Mouse (Mus musculus) bone marrow macrophage, adult 2 months (primary cell): Measurements from ENCODE around the gene Epsti1. TPM values are rescaled to one million over a fixed set of nuclear protein-coding genes. Genes with fewer than 3 reads are reported as not detected.
"Not testable (repeated sequence)": the region's sequence is repeated elsewhere in the genome, so short reads cannot be mapped to it uniquely, and the experiment has no call there.

Experiments used
- H3K27ac ChIP-seq: 2 replicates; pipeline ENCODE4 v1.5.1; 2012; ENCODE audit warnings: low read depth, low read length; ENCODE audit not compliant: insufficient read depth
- H3K4me1 ChIP-seq: 2 replicates; pipeline ENCODE4 v1.6.1; 2012; ENCODE audit warnings: low read length; ENCODE audit not compliant: control insufficient read depth, insufficient read depth
- H3K4me3 ChIP-seq: 2 replicates; pipeline ENCODE4 v1.5.1; 2012; ENCODE audit warnings: mild to moderate bottlenecking, low read length, moderate library complexity; ENCODE audit not compliant: insufficient read depth
- CTCF ChIP-seq: IDR thresholded peaks from 2 replicates; pipeline ENCODE4 v1.5.1; 2012; ENCODE audit warnings: low read depth, mild to moderate bottlenecking, low read length, moderate library complexity
- POLR2A ChIP-seq: IDR thresholded peaks from 2 replicates; pipeline ENCODE4 v1.6.1; 2012; ENCODE audit warnings: mild to moderate bottlenecking, low read depth, low read length, borderline replicate concordance
- polyA plus RNA-seq: library from polyadenylated mRNA; stranded (reverse); fragments of >200 nt; gene quantifications from 2 replicates; pipeline ENCODE4 v1.2.4, GENCODE M21; 2012; ENCODE audit not compliant: missing spikeins, insufficient read depth, insufficient read length

Gene Epsti1
- polyA plus RNA-seq, 1 experiment = 132 TPM

- H3K27ac ChIP-seq = peak overlapping the region; percentile 68
- peaks cover 41% of the 10 kb centered on the region for H3K4me1 ChIP-seq
- H3K4me3 ChIP-seq = no peak overlapping the region
- no peak for TF ChIP-seq CTCF
- no peak for TF ChIP-seq POLR2A
Observed at GRCm38 (mm10) chr14:77876199-77876598, 27.8 kb upstream of the Epsti1 start.

GRCm38 (mm10) chr14:77877876-77878275, 26.2 kb upstream of the Epsti1 start:
- H3K27ac ChIP-seq = peak overlapping the region; percentile 82

GRCm38 (mm10) chr14:77881998-77882397, 22.0 kb upstream of the Epsti1 start:
- H3K4me3 ChIP-seq = no peak overlapping the region
- peaks cover 24% of the 10 kb centered on the region for H3K4me1 ChIP-seq
- H3K27ac ChIP-seq = no peak overlapping the region
- no peak for TF ChIP-seq POLR2A
- no peak for TF ChIP-seq CTCF

More at GRCm38 (mm10) chr14:77877876-77878275, 26.2 kb upstream of the Epsti1 start:
- peaks cover 37% of the 10 kb centered on the region for H3K4me1 ChIP-seq
- not testable (repeated sequence) for H3K4me3 ChIP-seq

- TF ChIP-seq CTCF = no peak
- no peak for TF ChIP-seq POLR2A
- H3K27ac ChIP-seq = no peak overlapping the region
Observed at GRCm38 (mm10) chr14:77882669-77883068, 21.4 kb upstream of the Epsti1 start.

GRCm38 (mm10) chr14:77886376-77886775, 17.7 kb upstream of the Epsti1 start:
- TF ChIP-seq CTCF = no peak
- no peak for TF ChIP-seq POLR2A
- Histone ChIP-seq H3K4me3 (no peak overlapping the region), H3K4me1 (peaks cover 9% of the 10 kb centered on the region), H3K27ac (no peak overlapping the region)

More at GRCm38 (mm10) chr14:77882669-77883068, 21.4 kb upstream of the Epsti1 start:
- Histone ChIP-seq H3K4me3 (no peak overlapping the region), H3K4me1 (peaks cover 20% of the 10 kb centered on the region)

GRCm38 (mm10) chr14:77886941-77887340, 17.1 kb upstream of the Epsti1 start:
- TF ChIP-seq CTCF (no peak), POLR2A (no peak)
- Histone ChIP-seq H3K27ac (no peak overlapping the region), H3K4me3 (no peak overlapping the region)

GRCm38 (mm10) chr14:77889911-77890310, 14.1 kb upstream of the Epsti1 start:
- no peak for TF ChIP-seq CTCF
- TF ChIP-seq POLR2A = no peak
- no peak overlapping the region for H3K27ac ChIP-seq
- no peak overlapping the region for H3K4me3 ChIP-seq
- peaks cover 6% of the 10 kb centered on the region for H3K4me1 ChIP-seq

More at GRCm38 (mm10) chr14:77886941-77887340, 17.1 kb upstream of the Epsti1 start:
- peaks cover 9% of the 10 kb centered on the region for H3K4me1 ChIP-seq

- H3K4me1 ChIP-seq = peaks cover 19% of the 10 kb centered on the region
- TF ChIP-seq CTCF (no peak), POLR2A (no peak)
- no peak overlapping the region for H3K4me3 ChIP-seq
- no peak overlapping the region for H3K27ac ChIP-seq
Observed at GRCm38 (mm10) chr14:77895951-77896350, 8.1 kb upstream of the Epsti1 start.

GRCm38 (mm10) chr14:77902541-77902940, 1.5 kb upstream of the Epsti1 start:
- H3K4me3 ChIP-seq = no peak overlapping the region
- H3K4me1 ChIP-seq = peaks cover 18% of the 10 kb centered on the region
- no peak overlapping the region for H3K27ac ChIP-seq
- TF ChIP-seq POLR2A (no peak), CTCF (no peak)

- Histone ChIP-seq H3K4me1 (peaks cover 24% of the 10 kb centered on the region), H3K4me3 (no peak overlapping the region), H3K27ac (no peak overlapping the region)
- TF ChIP-seq CTCF (no peak), POLR2A (no peak)
Observed at GRCm38 (mm10) chr14:77905466-77905865, 1.4 kb downstream of the Epsti1 start.

GRCm38 (mm10) chr14:77906586-77906985, 2.5 kb downstream of the Epsti1 start:
- Histone ChIP-seq H3K4me1 (peaks cover 26% of the 10 kb centered on the region), H3K4me3 (no peak overlapping the region), H3K27ac (no peak overlapping the region)
- TF ChIP-seq CTCF (no peak), POLR2A (no peak)
